Mouse (Mus musculus): Measurements from ENCODE around the gene 2010300C02Rik. TPM values are rescaled to one million over a fixed set of nuclear protein-coding genes. Genes with fewer than 3 reads are reported as not detected.

2010300C02Rik gene
- polyA plus RNA-seq, 1 experiment, result 15.3 TPM

GRCm38 (mm10) chr1:37738895-37739294 lies 19.0 kb upstream of the 2010300C02Rik start:
- Histone ChIP-seq H3K4me1 (ENCODE audit: control insufficient read depth, insufficient read depth, insufficient read length, low read length) (no peaks in the 10 kb centered on the region), H3K27me3 (ENCODE audit: control insufficient read depth, insufficient read depth, low read length) (no peaks in the 10 kb centered on the region), H3K4me3 (ENCODE audit: low read depth, low read length) (no peak overlapping the region), H3K27ac (ENCODE audit: insufficient read depth, low read depth, low read length) (no peak overlapping the region), H3K36me3 (ENCODE audit: control insufficient read depth, insufficient read depth, low read length) (no peaks in the 10 kb centered on the region)
- TF ChIP-seq POLR2A (IDR thresholded peaks at IDR 0.05; ENCODE audit: low read depth, low read length), result no peak
- no peak for TF ChIP-seq CTCF (IDR thresholded peaks at IDR 0.05; ENCODE audit: extremely low read depth, insufficient read length, insufficient replicate concordance, low read depth, low read length)
- WGBS, result 65% methylated on average over 2 of the region's 2 CpGs

- no peaks in the 10 kb centered on the region for H3K4me1 ChIP-seq (ENCODE audit: control insufficient read depth, insufficient read depth, insufficient read length, low read length)
- H3K36me3 ChIP-seq (ENCODE audit: control insufficient read depth, insufficient read depth, low read length), result no peaks in the 10 kb centered on the region
- 56% methylated on average over 4 of the region's 4 CpGs for WGBS
Measured at GRCm38 (mm10) chr1:37737045-37737444, 17.2 kb upstream of the 2010300C02Rik start.

GRCm38 (mm10) chr1:37735932-37736331 lies 16.0 kb upstream of the 2010300C02Rik start:
- H3K27ac ChIP-seq (ENCODE audit: insufficient read depth, low read depth, low read length), result no peak overlapping the region
- 76% methylated on average over 5 of the region's 5 CpGs for WGBS
- TF ChIP-seq CTCF (IDR thresholded peaks at IDR 0.05; ENCODE audit: extremely low read depth, insufficient read length, insufficient replicate concordance, low read depth, low read length), result no peak
- H3K4me1 ChIP-seq (ENCODE audit: control insufficient read depth, insufficient read depth, insufficient read length, low read length), result no peaks in the 10 kb centered on the region
- H3K27me3 ChIP-seq (ENCODE audit: control insufficient read depth, insufficient read depth, low read length), result no peaks in the 10 kb centered on the region
- no peak overlapping the region for H3K4me3 ChIP-seq (ENCODE audit: low read depth, low read length)
- no peaks in the 10 kb centered on the region for H3K36me3 ChIP-seq (ENCODE audit: control insufficient read depth, insufficient read depth, low read length)

More at GRCm38 (mm10) chr1:37737045-37737444, 17.2 kb upstream of the 2010300C02Rik start:
- Histone ChIP-seq H3K27ac (ENCODE audit: insufficient read depth, low read depth, low read length) (no peak overlapping the region), H3K27me3 (ENCODE audit: control insufficient read depth, insufficient read depth, low read length) (no peaks in the 10 kb centered on the region), H3K4me3 (ENCODE audit: low read depth, low read length) (no peak overlapping the region)
- TF ChIP-seq POLR2A (IDR thresholded peaks at IDR 0.05; ENCODE audit: low read depth, low read length) (no peak), CTCF (IDR thresholded peaks at IDR 0.05; ENCODE audit: extremely low read depth, insufficient read length, insufficient replicate concordance, low read depth, low read length) (no peak)

GRCm38 (mm10) chr1:37734841-37735240 lies 15.0 kb upstream of the 2010300C02Rik start:
- Histone ChIP-seq H3K4me1 (ENCODE audit: control insufficient read depth, insufficient read depth, insufficient read length, low read length) (no peaks in the 10 kb centered on the region), H3K27me3 (ENCODE audit: control insufficient read depth, insufficient read depth, low read length) (no peaks in the 10 kb centered on the region), H3K36me3 (ENCODE audit: control insufficient read depth, insufficient read depth, low read length) (no peaks in the 10 kb centered on the region), H3K4me3 (ENCODE audit: low read depth, low read length) (no peak overlapping the region), H3K27ac (ENCODE audit: insufficient read depth, low read depth, low read length) (no peak overlapping the region)
- no peak for TF ChIP-seq POLR2A (IDR thresholded peaks at IDR 0.05; ENCODE audit: low read depth, low read length)
- TF ChIP-seq CTCF (IDR thresholded peaks at IDR 0.05; ENCODE audit: extremely low read depth, insufficient read length, insufficient replicate concordance, low read depth, low read length), result no peak
- 62% methylated on average over 7 of the region's 7 CpGs for WGBS

GRCm38 (mm10) chr1:37729353-37729752 lies 9.5 kb upstream of the 2010300C02Rik start:
- H3K4me3 ChIP-seq (ENCODE audit: low read depth, low read length), result no peak overlapping the region
- H3K36me3 ChIP-seq (ENCODE audit: control insufficient read depth, insufficient read depth, low read length), result no peaks in the 10 kb centered on the region
- WGBS, result 80% methylated on average over 8 of the region's 8 CpGs
- TF ChIP-seq CTCF (IDR thresholded peaks at IDR 0.05; ENCODE audit: extremely low read depth, insufficient read length, insufficient replicate concordance, low read depth, low read length) (no peak), POLR2A (IDR thresholded peaks at IDR 0.05; ENCODE audit: low read depth, low read length) (no peak)
- H3K27ac ChIP-seq (ENCODE audit: insufficient read depth, low read depth, low read length), result no peak overlapping the region
- H3K27me3 ChIP-seq (ENCODE audit: control insufficient read depth, insufficient read depth, low read length), result no peaks in the 10 kb centered on the region; the same call in 1 of the 2 replicates
- no peaks in the 10 kb centered on the region for H3K4me1 ChIP-seq (ENCODE audit: control insufficient read depth, insufficient read depth, insufficient read length, low read length)

GRCm38 (mm10) chr1:37728053-37728452 lies 8.2 kb upstream of the 2010300C02Rik start:
- Histone ChIP-seq H3K4me3 (ENCODE audit: low read depth, low read length) (no peak overlapping the region), H3K27me3 (ENCODE audit: control insufficient read depth, insufficient read depth, low read length) (no peaks in the 10 kb centered on the region; the same call in 1 of the 2 replicates), H3K36me3 (ENCODE audit: control insufficient read depth, insufficient read depth, low read length) (no peaks in the 10 kb centered on the region), H3K4me1 (ENCODE audit: control insufficient read depth, insufficient read depth, insufficient read length, low read length) (no peaks in the 10 kb centered on the region), H3K27ac (ENCODE audit: insufficient read depth, low read depth, low read length) (no peak overlapping the region)
- no peak for TF ChIP-seq POLR2A (IDR thresholded peaks at IDR 0.05; ENCODE audit: low read depth, low read length)
- no peak for TF ChIP-seq CTCF (IDR thresholded peaks at IDR 0.05; ENCODE audit: extremely low read depth, insufficient read length, insufficient replicate concordance, low read depth, low read length)
- 49% methylated on average over 10 of the region's 10 CpGs for WGBS

GRCm38 (mm10) chr1:37727186-37727585 lies 7.3 kb upstream of the 2010300C02Rik start:
- WGBS, result 81% methylated on average over 8 of the region's 8 CpGs
- TF ChIP-seq POLR2A (IDR thresholded peaks at IDR 0.05; ENCODE audit: low read depth, low read length) (no peak), CTCF (IDR thresholded peaks at IDR 0.05; ENCODE audit: extremely low read depth, insufficient read length, insufficient replicate concordance, low read depth, low read length) (no peak)
- no peaks in the 10 kb centered on the region; the same call in 1 of the 2 replicates for H3K27me3 ChIP-seq (ENCODE audit: control insufficient read depth, insufficient read depth, low read length)
- H3K36me3 ChIP-seq (ENCODE audit: control insufficient read depth, insufficient read depth, low read length), result no peaks in the 10 kb centered on the region
- no peak overlapping the region for H3K4me3 ChIP-seq (ENCODE audit: low read depth, low read length)
- H3K4me1 ChIP-seq (ENCODE audit: control insufficient read depth, insufficient read depth, insufficient read length, low read length), result no peaks in the 10 kb centered on the region
- no peak overlapping the region for H3K27ac ChIP-seq (ENCODE audit: insufficient read depth, low read depth, low read length)
